Mouse (Mus musculus) limb, embryonic 14.5 days (tissue): Measurements from ENCODE around the gene BC052040. TPM values are rescaled to one million over a fixed set of nuclear protein-coding genes. Genes with fewer than 3 reads are reported as not detected.
A peak's percentile ranks its signal among the peaks of the same experiment; 100 is the strongest.

Source experiments
- ATAC-seq: fragments of 200-750 bp; cut with Nextera tagmentation; 2 replicates; pipeline ENCODE4 v1.8.0; 2017; ENCODE audit warnings: low read depth, moderate number of reproducible peaks, moderate TSS enrichment; ENCODE audit not compliant: low FRiP score
- DNase-seq: peaks from one replicate; pipeline ENCODE4 v3.0.0-alpha.2; 2015; ENCODE audit warnings: low spot score
- H3K27ac ChIP-seq: fragments of 300-500 bp; sonication (generic); replicated peaks from 2 replicates; pipeline ENCODE4 v1.5.1; 2014; ENCODE audit warnings: low read depth, mild to moderate bottlenecking, low read length, moderate library complexity, mixed read lengths
- H3K27me3 ChIP-seq: fragments of 300-500 bp; sonication (generic); 2 replicates; pipeline ENCODE4 v1.6.1; 2014; ENCODE audit warnings: low read length, mixed read lengths; ENCODE audit not compliant: control insufficient read depth, insufficient read depth
- H3K36me3 ChIP-seq: fragments of 300-500 bp; sonication (generic); 2 replicates; pipeline ENCODE4 v1.6.1; 2014; ENCODE audit warnings: mild to moderate bottlenecking, low read length, moderate library complexity, mixed read lengths; ENCODE audit not compliant: control insufficient read depth, insufficient read depth
- H3K4me1 ChIP-seq: fragments of 300-500 bp; sonication (generic); 2 replicates; pipeline ENCODE4 v1.6.1; 2014; ENCODE audit warnings: antibody characterized with exemption, low read length, mixed read lengths; ENCODE audit not compliant: control insufficient read depth, insufficient read depth
- H3K4me2 ChIP-seq: fragments of 300-500 bp; sonication (generic); replicated peaks from 2 replicates; pipeline ENCODE4 v1.6.1; 2014; ENCODE audit warnings: low read depth, mild to moderate bottlenecking, low read length, moderate library complexity; ENCODE audit not compliant: severe bottlenecking
- H3K4me3 ChIP-seq: fragments of 300-500 bp; sonication (generic); replicated peaks from 2 replicates; pipeline ENCODE4 v1.5.1; 2014; ENCODE audit warnings: low read length
- H3K9ac ChIP-seq: fragments of 300-500 bp; sonication (generic); 2 replicates; pipeline ENCODE4 v1.6.1; 2014; ENCODE audit warnings: mild to moderate bottlenecking, low read depth, low read length, moderate library complexity; ENCODE audit not compliant: severe bottlenecking
- H3K9me3 ChIP-seq: fragments of 300-500 bp; sonication (generic); 2 replicates; pipeline ENCODE4 v1.6.1; 2016; ENCODE audit warnings: low read length; ENCODE audit not compliant: control insufficient read depth
- POLR2A ChIP-seq: fragments of 200-500 bp; IDR thresholded peaks from 2 replicates; pipeline ENCODE4 v1.8.0; 2012; ENCODE audit warnings: inconsistent platforms, mild to moderate bottlenecking, moderate library complexity, borderline replicate concordance; ENCODE audit not compliant: insufficient read depth, insufficient read length; ENCODE audit errors: extremely low read depth
- WGBS: fragments of 180-500 bp; shearing (Covaris S2); extraction: QIAGEN DNeasy Blood & Tissue Kit; methylation state at CpG from one replicate; pipeline ENCODE4 v1.1.7; 2014; 5-methylcytosine and 5-hydroxymethylcytosine counted together
- polyA plus RNA-seq, 2 experiments: library from polyadenylated mRNA; depleted of rRNA in 1 of 2; stranded (reverse) in 1 of 2; unstranded in 1 of 2; fragments of >200 nt; fragmentation: Nextera tagmentation in 1 of 2; extraction: Ambion mirVana in 1 of 2; gene quantifications; 2 replicates each; pipeline versions ENCODE4 v1.2.1 to v1.2.3; 2012 to 2014

BC052040 gene
- polyA plus RNA-seq (2012; rRNA removed) (8.1 and 9.7 TPM in 2 replicates), polyA plus RNA-seq (2014; fragmentation: Nextera tagmentation; extraction: Ambion mirVana) (7.9 and 9.1 TPM in 2 replicates)

DNA sequence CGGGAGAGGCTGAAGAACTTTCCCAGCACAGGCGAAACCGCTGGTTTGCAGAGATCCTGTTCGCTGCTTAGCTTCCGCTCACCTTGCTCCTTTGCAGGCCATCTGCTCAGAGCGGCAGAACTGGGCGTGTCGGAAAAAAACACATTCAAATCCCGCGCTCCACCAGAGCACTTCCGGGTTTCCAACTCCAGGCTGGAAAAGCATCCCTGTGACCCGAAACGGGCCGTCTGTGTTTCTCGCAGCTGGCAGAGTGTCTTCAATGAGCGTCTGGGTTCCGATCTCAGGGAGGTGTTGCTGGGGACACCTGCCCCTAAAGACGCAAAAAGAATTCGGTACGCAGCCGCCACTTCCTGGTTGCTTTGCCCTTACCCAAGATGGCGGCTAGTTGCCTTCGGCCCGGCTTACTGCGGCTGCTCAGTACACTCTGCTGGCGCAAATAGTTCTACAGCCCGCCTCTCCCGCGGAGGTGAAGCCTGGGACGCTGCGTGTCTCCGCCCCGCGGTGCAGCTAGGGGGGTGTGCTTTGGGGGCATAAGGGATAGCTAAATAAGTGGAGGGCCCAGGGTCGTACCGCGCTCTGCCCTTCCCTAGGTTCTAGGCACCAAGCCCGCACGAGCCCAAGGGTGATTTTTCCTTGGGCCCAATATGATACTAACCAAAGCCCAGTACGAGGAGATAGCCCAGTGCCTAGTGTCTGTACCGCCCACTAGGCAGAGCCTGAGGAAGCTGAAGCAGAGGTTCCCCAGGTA lies at the start of gene BC052040:
BC052040 (plus strand) TSS at position 476 of the 748 bp plus-strand sequence.
- TF ChIP-seq POLR2A, result 0 out of 2 replicates have a peak, but pooled peaks have one; percentile 50
- no peaks in the 10 kb centered on the region for H3K27me3 ChIP-seq
- peak within 1 kb of the TSS; percentile 66 for H3K4me2 ChIP-seq
- peaks cover 17% of the 10 kb centered on the region for H3K4me1 ChIP-seq
- WGBS, result 2% methylated on average over 35 of the region's 41 CpGs
- peak within 1 kb of the TSS; percentile 70 for H3K9ac ChIP-seq
- peak within 1 kb of the TSS; percentile 73 for H3K4me3 ChIP-seq
- H3K36me3 ChIP-seq, result no peaks in the 10 kb centered on the region
- DNase-seq (peak; percentile 93), ATAC-seq (peak; percentile 97)
- no peaks in the 10 kb centered on the region for H3K9me3 ChIP-seq
- H3K27ac ChIP-seq, result peak within 1 kb of the TSS; percentile 52; the same call in 1 of the 2 replicates

GRCm38 (mm10) chr2:115538009-115538690 lies 43.4 kb upstream of the BC052040 start:
- no peaks in the 10 kb centered on the region for H3K27me3 ChIP-seq
- H3K9me3 ChIP-seq, result no peaks in the 10 kb centered on the region
- no peak for TF ChIP-seq POLR2A
- DNase-seq, result no peak
- no peak overlapping the region for H3K4me2 ChIP-seq
- ATAC-seq, result no peak
- H3K36me3 ChIP-seq, result no peaks in the 10 kb centered on the region
- H3K9ac ChIP-seq, result no peak overlapping the region
- no peak overlapping the region for H3K4me3 ChIP-seq
- H3K27ac ChIP-seq, result no peak overlapping the region
- 0 out of 2 replicates have a peak, but pooled peaks cover 7% of the 10 kb centered on the region for H3K4me1 ChIP-seq
- WGBS, result 36% methylated on average over 13 of the region's 13 CpGs

DNA sequence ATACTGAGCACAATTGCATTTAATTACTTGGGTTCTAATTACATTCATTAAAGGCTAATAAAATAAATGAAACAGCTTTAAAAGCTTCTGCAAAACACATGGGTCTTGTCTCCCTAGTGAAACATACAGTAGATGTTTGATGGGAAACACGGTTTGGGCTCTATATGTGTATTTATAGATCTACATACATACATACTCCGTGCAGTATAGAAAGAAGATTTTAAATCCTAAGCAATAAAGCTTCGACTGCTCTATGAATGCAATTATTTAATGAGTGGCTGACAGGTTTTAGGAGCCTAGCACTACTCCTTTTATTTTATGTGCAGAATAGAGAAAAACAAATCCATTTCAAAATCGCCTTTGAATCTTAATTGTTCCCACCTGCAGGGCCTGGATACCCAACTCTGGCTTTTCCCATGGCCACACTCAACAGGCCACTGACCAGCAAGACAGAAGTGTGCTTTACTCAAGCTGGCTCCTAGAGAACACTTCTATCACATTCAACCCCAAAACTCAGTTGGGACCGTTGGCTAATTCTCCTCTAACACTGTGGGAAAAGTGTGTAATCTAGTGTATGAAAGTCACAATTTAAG lies 42.7 kb upstream of the BC052040 start:
- Histone ChIP-seq H3K27ac (no peak overlapping the region), H3K27me3 (no peaks in the 10 kb centered on the region), H3K9me3 (no peaks in the 10 kb centered on the region), H3K4me1 (0 out of 2 replicates have a peak, but pooled peaks cover 7% of the 10 kb centered on the region), H3K4me3 (no peak overlapping the region), H3K4me2 (no peak overlapping the region), H3K36me3 (no peaks in the 10 kb centered on the region), H3K9ac (no peak overlapping the region)
- DNase-seq (no peak), ATAC-seq (no peak)
- no peak for TF ChIP-seq POLR2A
- WGBS, result 18% methylated on average over 5 of the region's 5 CpGs

DNA sequence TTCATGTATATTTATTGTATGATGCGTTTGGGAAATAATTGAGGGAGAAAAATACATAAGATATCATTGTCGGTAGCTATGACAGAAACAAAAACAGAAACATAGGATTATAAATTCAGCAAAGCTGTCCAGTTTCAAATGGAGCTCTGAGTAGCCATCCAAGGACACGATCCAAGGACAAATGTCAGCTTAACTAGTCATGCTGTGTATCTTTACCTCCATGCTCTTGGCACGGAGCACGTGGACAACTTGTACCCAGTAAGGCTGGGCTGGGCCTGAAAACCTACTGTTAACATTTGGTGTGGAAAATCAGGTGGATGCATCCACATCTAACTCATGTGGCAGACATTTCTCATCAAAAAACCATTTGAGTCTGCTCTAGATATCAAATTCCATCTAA lies 41.8 kb upstream of the BC052040 start:
- TF ChIP-seq POLR2A, result no peak
- Histone ChIP-seq H3K9ac (no peak overlapping the region), H3K27me3 (no peaks in the 10 kb centered on the region), H3K36me3 (no peaks in the 10 kb centered on the region), H3K9me3 (no peaks in the 10 kb centered on the region), H3K4me3 (no peak overlapping the region), H3K4me1 (0 out of 2 replicates have a peak, but pooled peaks cover 7% of the 10 kb centered on the region), H3K4me2 (no peak overlapping the region), H3K27ac (no peak overlapping the region)
- ATAC-seq (no peak), DNase-seq (no peak)
- 91% methylated on average over 5 of the region's 5 CpGs for WGBS

- Histone ChIP-seq H3K4me3 (no peak overlapping the region), H3K27me3 (no peaks in the 10 kb centered on the region), H3K4me1 (0 out of 2 replicates have a peak, but pooled peaks cover 7% of the 10 kb centered on the region), H3K27ac (no peak overlapping the region), H3K4me2 (0 out of 2 replicates have a peak overlapping the region, but pooled peaks have one; percentile 1), H3K36me3 (no peaks in the 10 kb centered on the region), H3K9me3 (no peaks in the 10 kb centered on the region), H3K9ac (no peak overlapping the region)
- 21% methylated on average over 11 of the region's 11 CpGs for WGBS
- DNase-seq (no peak), ATAC-seq (no peak)
- TF ChIP-seq POLR2A, result no peak
Measured at GRCm38 (mm10) chr2:115542401-115543123, 39.0 kb upstream of the BC052040 start.
